Mouse (Mus musculus) hindbrain, embryonic 15.5 days (tissue): ENCODE results near the gene Mbnl2. TPM values are rescaled to one million over a fixed set of nuclear protein-coding genes. Genes with fewer than 3 reads are reported as not detected.

Experiments
- ATAC-seq: fragments of 200-750 bp; cut with Nextera tagmentation; 2 replicates; pipeline ENCODE4 v1.8.0; 2017; ENCODE audit warnings: low read depth, moderate number of reproducible peaks, moderate TSS enrichment; ENCODE audit not compliant: low FRiP score
- H3K27ac ChIP-seq: fragments of 300-500 bp; sonication (generic); replicated peaks from 2 replicates; pipeline ENCODE4 v1.5.1; 2015; ENCODE audit warnings: mild to moderate bottlenecking, inconsistent platforms
- H3K27me3 ChIP-seq: fragments of 300-500 bp; sonication (generic); 2 replicates; pipeline ENCODE4 v1.6.1; 2015; ENCODE audit warnings: control low read depth, inconsistent platforms
- H3K36me3 ChIP-seq: fragments of 300-500 bp; sonication (generic); 2 replicates; pipeline ENCODE4 v1.6.1; 2015; ENCODE audit warnings: control low read depth, inconsistent platforms
- H3K4me1 ChIP-seq: fragments of 300-500 bp; sonication (generic); replicated peaks from 2 replicates; pipeline ENCODE4 v1.6.1; 2015; ENCODE audit warnings: control low read depth, inconsistent platforms
- H3K4me2 ChIP-seq: fragments of 300-500 bp; sonication (generic); 2 replicates; pipeline ENCODE4 v1.6.1; 2015; ENCODE audit warnings: moderate library complexity, mild to moderate bottlenecking, inconsistent platforms
- H3K4me3 ChIP-seq: fragments of 300-500 bp; sonication (generic); 2 replicates; pipeline ENCODE4 v1.5.1; 2015; ENCODE audit warnings: mild to moderate bottlenecking, inconsistent platforms
- H3K9ac ChIP-seq: fragments of 300-500 bp; sonication (generic); 2 replicates; pipeline ENCODE4 v1.6.1; 2015; ENCODE audit warnings: inconsistent platforms
- H3K9me3 ChIP-seq: fragments of 300-500 bp; sonication (generic); 2 replicates; pipeline ENCODE4 v1.6.1; 2016; ENCODE audit warnings: control low read depth, inconsistent platforms
- WGBS: fragments of 180-500 bp; shearing (Covaris S2); methylation state at CpG from one replicate; pipeline ENCODE4 v1.1.7; 2015; 5-methylcytosine and 5-hydroxymethylcytosine counted together
- polyA plus RNA-seq: library from polyadenylated mRNA; unstranded; fragments of >200 nt; fragmentation: Nextera tagmentation; extraction: Ambion mirVana; gene quantifications from 2 replicates; pipeline ENCODE4 v1.2.1, GENCODE M21; 2015

Gene Mbnl2
- polyA plus RNA-seq, 1 experiment from 2014 or later: 25.5 TPM

GRCm38 (mm10) chr14:120388818-120389691, 113.6 kb downstream of the Mbnl2 start:
- peak; percentile 81 for ATAC-seq

GRCm38 (mm10) chr14:120390231-120390944, 114.9 kb downstream of the Mbnl2 start:
- Histone ChIP-seq H3K27ac (no peak overlapping the region), H3K4me3 (no peak overlapping the region), H3K4me2 (no peak overlapping the region), H3K36me3 (no peaks in the 10 kb centered on the region), H3K9ac (no peak overlapping the region), H3K4me1 (peaks cover 6% of the 10 kb centered on the region), H3K9me3 (no peaks in the 10 kb centered on the region), H3K27me3 (no peaks in the 10 kb centered on the region)
- no peak for ATAC-seq
- WGBS: 95% methylated on average over 10 of the region's 10 CpGs

More at GRCm38 (mm10) chr14:120388818-120389691, 113.6 kb downstream of the Mbnl2 start:
- Histone ChIP-seq H3K4me3 (peak overlapping the region; percentile 40), H3K4me2 (peak overlapping the region; percentile 72), H3K4me1 (peaks cover 6% of the 10 kb centered on the region), H3K9me3 (no peaks in the 10 kb centered on the region), H3K27me3 (no peaks in the 10 kb centered on the region), H3K36me3 (no peaks in the 10 kb centered on the region), H3K9ac (peak overlapping the region; percentile 47), H3K27ac (peak overlapping the region; percentile 64)
- 5% methylated on average over 37 of the region's 38 CpGs for WGBS

- WGBS: 77% methylated on average over 10 of the region's 10 CpGs
Measured at GRCm38 (mm10) chr14:120391701-120392100, 116.2 kb downstream of the Mbnl2 start.

GRCm38 (mm10) chr14:120392441-120392840, 117.0 kb downstream of the Mbnl2 start:
- Histone ChIP-seq H3K4me2 (no peak overlapping the region), H3K36me3 (no peaks in the 10 kb centered on the region), H3K27me3 (no peaks in the 10 kb centered on the region), H3K9ac (no peak overlapping the region), H3K27ac (no peak overlapping the region), H3K4me3 (no peak overlapping the region), H3K9me3 (no peaks in the 10 kb centered on the region), H3K4me1 (peaks cover 6% of the 10 kb centered on the region)
- 87% methylated on average over 9 of the region's 9 CpGs for WGBS
- ATAC-seq: no peak

More at GRCm38 (mm10) chr14:120391701-120392100, 116.2 kb downstream of the Mbnl2 start:
- Histone ChIP-seq H3K36me3 (no peaks in the 10 kb centered on the region), H3K4me3 (no peak overlapping the region), H3K9ac (no peak overlapping the region), H3K4me1 (peaks cover 6% of the 10 kb centered on the region), H3K27ac (no peak overlapping the region), H3K27me3 (no peaks in the 10 kb centered on the region), H3K9me3 (no peaks in the 10 kb centered on the region), H3K4me2 (no peak overlapping the region)
- ATAC-seq: 0 out of 2 replicates have a peak, but pooled peaks have one; percentile 45

- Histone ChIP-seq H3K27ac (no peak overlapping the region), H3K4me3 (no peak overlapping the region), H3K4me2 (no peak overlapping the region), H3K4me1 (peaks cover 6% of the 10 kb centered on the region), H3K27me3 (no peaks in the 10 kb centered on the region), H3K36me3 (no peaks in the 10 kb centered on the region), H3K9me3 (no peaks in the 10 kb centered on the region), H3K9ac (no peak overlapping the region)
- ATAC-seq: no peak
- WGBS: 77% methylated on average over 8 of the region's 8 CpGs
Measured at GRCm38 (mm10) chr14:120393441-120393840, 118.0 kb downstream of the Mbnl2 start.

GRCm38 (mm10) chr14:120394216-120394615, 118.7 kb downstream of the Mbnl2 start:
- no peak overlapping the region for H3K27ac ChIP-seq
- no peaks in the 10 kb centered on the region for H3K27me3 ChIP-seq
- no peaks in the 10 kb centered on the region for H3K36me3 ChIP-seq
- no peaks in the 10 kb centered on the region for H3K9me3 ChIP-seq
- H3K4me2 ChIP-seq: no peak overlapping the region
- H3K9ac ChIP-seq: no peak overlapping the region
- no peak overlapping the region for H3K4me3 ChIP-seq
- ATAC-seq: no peak
- peaks cover 2% of the 10 kb centered on the region for H3K4me1 ChIP-seq
- 57% methylated on average over 3 of the region's 3 CpGs for WGBS

- Histone ChIP-seq H3K27ac (no peak overlapping the region), H3K36me3 (no peaks in the 10 kb centered on the region), H3K9ac (no peak overlapping the region), H3K4me1 (no peaks in the 10 kb centered on the region), H3K9me3 (no peaks in the 10 kb centered on the region), H3K4me2 (no peak overlapping the region), H3K4me3 (no peak overlapping the region), H3K27me3 (no peaks in the 10 kb centered on the region)
- WGBS: 85% methylated on average over 3 of the region's 3 CpGs
- ATAC-seq: no peak
Measured at GRCm38 (mm10) chr14:120394827-120395226, 119.4 kb downstream of the Mbnl2 start.

GRCm38 (mm10) chr14:120395501-120395900, 120.0 kb downstream of the Mbnl2 start:
- WGBS: 83% methylated on average over 9 of the region's 9 CpGs
- Histone ChIP-seq H3K4me3 (no peak overlapping the region), H3K36me3 (no peaks in the 10 kb centered on the region), H3K9ac (no peak overlapping the region), H3K4me1 (no peaks in the 10 kb centered on the region), H3K9me3 (no peaks in the 10 kb centered on the region), H3K27me3 (no peaks in the 10 kb centered on the region), H3K4me2 (no peak overlapping the region), H3K27ac (no peak overlapping the region)
- no peak for ATAC-seq

- 49% methylated on average over 10 of the region's 10 CpGs for WGBS
- Histone ChIP-seq H3K9ac (no peak overlapping the region), H3K36me3 (peaks cover 5% of the 10 kb centered on the region; the same call in 1 of the 2 replicates), H3K27me3 (no peaks in the 10 kb centered on the region), H3K4me3 (no peak overlapping the region), H3K4me1 (no peaks in the 10 kb centered on the region), H3K4me2 (no peak overlapping the region), H3K9me3 (no peaks in the 10 kb centered on the region), H3K27ac (no peak overlapping the region)
- ATAC-seq: peak; percentile 92
Measured at GRCm38 (mm10) chr14:120397871-120398647, 122.6 kb downstream of the Mbnl2 start.

GRCm38 (mm10) chr14:120399614-120400013, 124.1 kb downstream of the Mbnl2 start:
- Histone ChIP-seq H3K36me3 (peaks cover 5% of the 10 kb centered on the region; the same call in 1 of the 2 replicates), H3K27me3 (no peaks in the 10 kb centered on the region), H3K4me2 (no peak overlapping the region), H3K4me1 (no peaks in the 10 kb centered on the region), H3K9ac (no peak overlapping the region), H3K9me3 (no peaks in the 10 kb centered on the region), H3K27ac (no peak overlapping the region), H3K4me3 (no peak overlapping the region)
- 89% methylated on average over 6 of the region's 6 CpGs for WGBS
- no peak for ATAC-seq

GRCm38 (mm10) chr14:120401158-120401557, 125.7 kb downstream of the Mbnl2 start:
- Histone ChIP-seq H3K9ac (no peak overlapping the region), H3K4me1 (no peaks in the 10 kb centered on the region), H3K4me2 (no peak overlapping the region), H3K27me3 (no peaks in the 10 kb centered on the region), H3K36me3 (peaks cover 5% of the 10 kb centered on the region; the same call in 1 of the 2 replicates), H3K27ac (no peak overlapping the region), H3K9me3 (no peaks in the 10 kb centered on the region), H3K4me3 (no peak overlapping the region)
- ATAC-seq: no peak
- WGBS: 86% methylated on average over 15 of the region's 15 CpGs
